Mouse (Mus musculus) liver, embryonic 14.5 days (tissue): Measurements from ENCODE around the gene Mcoln3.

ENCODE experiments used
- CTCF ChIP-seq: IDR thresholded peaks from 2 replicates; pipeline ENCODE4 v1.5.1; 2016; ENCODE audit warnings: antibody characterized with exemption, low read depth, control low read depth
- EP300 ChIP-seq: IDR thresholded peaks from 2 replicates; pipeline ENCODE4 v1.6.1; 2016; ENCODE audit warnings: antibody characterized with exemption, low read depth

DNA sequence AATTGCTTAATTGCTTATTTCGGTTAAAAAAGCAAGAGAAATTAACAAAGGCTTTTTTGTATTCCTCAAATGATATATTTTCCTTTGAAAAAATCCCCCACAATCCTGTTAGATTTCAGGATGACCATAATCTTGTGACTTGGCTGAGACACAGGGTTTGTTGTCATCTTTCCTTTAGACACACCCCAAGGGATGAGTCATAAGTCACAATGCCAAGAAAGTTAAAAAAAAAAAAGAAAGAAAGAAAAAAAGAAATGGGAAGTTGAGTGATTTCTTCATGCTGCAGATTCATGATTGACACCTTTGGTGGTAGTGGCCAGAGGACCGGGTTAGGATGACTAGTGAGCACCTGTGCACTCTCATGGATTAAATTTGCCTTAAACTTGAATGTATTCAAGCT is 6.9 kb upstream of the Mcoln3 start:
- TF ChIP-seq CTCF = no peak
- TF ChIP-seq EP300 = no peak
